Comparison of ENCODE assay signal across 8 mouse cellular contexts in the genomic region with DNA sequence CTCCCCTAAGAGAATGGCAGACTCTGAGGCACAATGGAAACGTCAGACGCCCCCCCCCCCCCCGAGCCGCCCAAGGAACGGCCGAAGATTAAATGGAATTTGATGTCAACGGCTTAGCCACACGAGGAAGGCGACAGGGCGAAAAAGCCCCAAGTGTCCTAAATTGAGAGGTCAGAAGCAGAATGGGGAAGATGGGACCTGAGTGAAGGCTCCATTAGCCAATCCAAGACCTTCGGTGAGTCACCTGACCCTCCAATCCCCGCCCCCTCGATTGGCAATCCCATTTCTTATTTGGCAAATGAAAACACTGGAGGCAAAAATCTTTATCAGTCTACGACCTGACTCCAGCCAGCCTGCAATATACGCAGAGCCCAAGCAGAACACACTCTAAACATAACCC. TPM values are rescaled to one million over a fixed set of nuclear protein-coding genes. Genes with fewer than 3 reads are reported as not detected.
DNase-seq lines count a peak whose midpoint lies in the region; ATAC-seq and TF ChIP-seq lines count a peak whose summit lies in the region.

No protein-coding gene starts in this region.

- no peaks in the 10 kb centered on the region for H3K27me3 ChIP-seq in kidney, adult 2 months (replicated peaks; ENCODE audit: control insufficient read depth, insufficient read depth, low read length)
- H3K27me3 ChIP-seq in forebrain, embryonic 14.5 days (replicated peaks; ENCODE audit: control insufficient read depth, insufficient read depth, low read length) = no peaks in the 10 kb centered on the region
- peaks cover 4% of the 10 kb centered on the region for H3K27me3 ChIP-seq in hindbrain, embryonic 14.5 days (ENCODE audit: control insufficient read depth, insufficient read depth, low read length)
- peaks cover 67% of the 10 kb centered on the region for H3K27me3 ChIP-seq in midbrain, embryonic 10.5 days (ENCODE audit: low read depth, poor library complexity, severe bottlenecking)

- H3K9me3 ChIP-seq in forebrain, embryonic 14.5 days (replicated peaks; ENCODE audit: control insufficient read depth, low read length) = no peaks in the 10 kb centered on the region
- H3K9me3 ChIP-seq in hindbrain, embryonic 14.5 days (ENCODE audit: control insufficient read depth, low read length) = no peaks in the 10 kb centered on the region
- 0 out of 2 replicates have a peak, but pooled peaks cover 4% of the 10 kb centered on the region for H3K9me3 ChIP-seq in midbrain, embryonic 10.5 days (replicated peaks)

- TF ChIP-seq CTCF in kidney, adult 2 months (conservative IDR thresholded peaks at IDR 0.05; ENCODE audit: insufficient read depth, insufficient read length, low read depth, low read length) = no peak
- no peak for TF ChIP-seq CTCF in brain, embryonic 14.5 days (IDR thresholded peaks at IDR 0.05; ENCODE audit: borderline replicate concordance, extremely low read depth, insufficient read depth, insufficient read length)

- no peak for ATAC-seq in forebrain, embryonic 14.5 days
- ATAC-seq in hindbrain, embryonic 14.5 days (ENCODE audit: low FRiP score) = 0 out of 2 replicates have a peak, but pooled peaks have one; percentile 45

- H3K4me1 ChIP-seq in kidney, adult 2 months (ENCODE audit: control insufficient read depth, insufficient read depth, low read length) = no peaks in the 10 kb centered on the region
- H3K4me1 ChIP-seq in forebrain, embryonic 14.5 days (ENCODE audit: control insufficient read depth, insufficient read depth, low read length) = peaks cover 15% of the 10 kb centered on the region
- peaks cover 41% of the 10 kb centered on the region for H3K4me1 ChIP-seq in hindbrain, embryonic 14.5 days (replicated peaks; ENCODE audit: control insufficient read depth, insufficient read depth, low read length)
- peaks cover 47% of the 10 kb centered on the region for H3K4me1 ChIP-seq in midbrain, embryonic 10.5 days

- peak; percentile 51 for DNase-seq in kidney, adult 2 months
- no peak for DNase-seq in kidney, adult 9 months
- peak; percentile 83 for DNase-seq in brain, embryonic 14.5 days (ENCODE audit: low read depth)
- peak; percentile 77 for DNase-seq in forebrain, embryonic 14.5 days (ENCODE audit: low spot score)
- DNase-seq in hindbrain, embryonic 14.5 days (ENCODE audit: low spot score) = peak; percentile 80
- peak; percentile 58 for DNase-seq in midbrain, embryonic 10.5 days (ENCODE audit: low spot score)
- DNase-seq in yolk sac, embryonic 10.5 days (ENCODE audit: low spot score) = peak; percentile 47
- DNase-seq in spleen, adult 12 weeks (ENCODE audit: low spot score) = no peak

- TF ChIP-seq POLR2A in kidney, adult 2 months (IDR thresholded peaks at IDR 0.05; ENCODE audit: low read depth, low read length) = no peak
- no peak for TF ChIP-seq POLR2A in brain, embryonic 14.5 days (IDR thresholded peaks at IDR 0.05; ENCODE audit: borderline replicate concordance, extremely low read depth, insufficient read depth, insufficient read length, poor library complexity, severe bottlenecking)

- peak overlapping the region; percentile 40 for H3K4me2 ChIP-seq in forebrain, embryonic 14.5 days (ENCODE audit: low read length)
- peak overlapping the region; percentile 50 for H3K4me2 ChIP-seq in hindbrain, embryonic 14.5 days (replicated peaks)

- no peaks in the 10 kb centered on the region for H3K36me3 ChIP-seq in kidney, adult 2 months (ENCODE audit: control insufficient read depth, insufficient read depth, low read length)
- no peaks in the 10 kb centered on the region for H3K36me3 ChIP-seq in forebrain, embryonic 14.5 days (ENCODE audit: control insufficient read depth, insufficient read depth, low read length)
- no peaks in the 10 kb centered on the region for H3K36me3 ChIP-seq in hindbrain, embryonic 14.5 days (replicated peaks; ENCODE audit: control insufficient read depth, insufficient read depth)
- H3K36me3 ChIP-seq in midbrain, embryonic 10.5 days = no peaks in the 10 kb centered on the region

- peak overlapping the region; percentile 26; the same call in 1 of the 2 replicates for H3K9ac ChIP-seq in forebrain, embryonic 14.5 days (ENCODE audit: low read length)
- peak overlapping the region; percentile 56 for H3K9ac ChIP-seq in hindbrain, embryonic 14.5 days

- H3K4me3 ChIP-seq in kidney, adult 2 months (ENCODE audit: insufficient read depth, low read depth, low read length) = no peak overlapping the region
- peak overlapping the region; percentile 16 for H3K4me3 ChIP-seq in forebrain, embryonic 14.5 days (ENCODE audit: low read depth, low read length)
- peak overlapping the region; percentile 26 for H3K4me3 ChIP-seq in hindbrain, embryonic 14.5 days (replicated peaks; ENCODE audit: low read length)
- H3K4me3 ChIP-seq in midbrain, embryonic 10.5 days = peak overlapping the region; percentile 39

- WGBS in kidney, adult 2 months = 40% methylated on average over 15 of the region's 15 CpGs
- WGBS in forebrain, embryonic 14.5 days = 16% methylated on average over 15 of the region's 15 CpGs
- WGBS in hindbrain, embryonic 14.5 days = 18% methylated on average over 15 of the region's 15 CpGs
- WGBS in midbrain, embryonic 10.5 days = 20% methylated on average over 15 of the region's 15 CpGs

- H3K27ac ChIP-seq in kidney, adult 2 months (ENCODE audit: insufficient read depth, low read depth, low read length) = no peak overlapping the region
- H3K27ac ChIP-seq in forebrain, embryonic 14.5 days (ENCODE audit: low read depth, low read length) = no peak overlapping the region
- peak overlapping the region; percentile 59 for H3K27ac ChIP-seq in hindbrain, embryonic 14.5 days
- H3K27ac ChIP-seq in midbrain, embryonic 10.5 days (replicated peaks) = peak overlapping the region; percentile 59

RNA-seq across cellular contexts. Expression of a gene that starts 9.5 kb away (rescaled TPM):
- polyA plus RNA-seq in kidney, adult 2 months (2012; rRNA removed) = 1.7 and 2.6 TPM in 2 replicates
- polyA plus RNA-seq in brain, embryonic 14.5 days (2012; rRNA removed) = 28.6 and 32.9 TPM in 2 replicates
- polyA plus RNA-seq in forebrain, embryonic 14.5 days (2014; fragmentation: Nextera tagmentation; extraction: Ambion mirVana) = 7.1 and 10.1 TPM in 2 replicates
- 17.7 and 22.8 TPM in 2 replicates for polyA plus RNA-seq in hindbrain, embryonic 14.5 days (2014; fragmentation: Nextera tagmentation; extraction: Ambion mirVana)
- polyA plus RNA-seq in midbrain, embryonic 10.5 days (2016; fragmentation: Nextera tagmentation; extraction: Ambion mirVana) = 1.2 and 1.3 TPM in 2 replicates

RNA-seq across cellular contexts. Expression of a gene that starts 26.7 kb away (rescaled TPM):
- polyA plus RNA-seq in kidney, adult 2 months (2012; rRNA removed) = 202 and 209 TPM in 2 replicates
- polyA plus RNA-seq in brain, embryonic 14.5 days (2012; rRNA removed) = 63.6 and 80.4 TPM in 2 replicates
- 11.4 and 12.5 TPM in 2 replicates for polyA plus RNA-seq in forebrain, embryonic 14.5 days (2014; fragmentation: Nextera tagmentation; extraction: Ambion mirVana)
- 21.0 and 26.4 TPM in 2 replicates for polyA plus RNA-seq in hindbrain, embryonic 14.5 days (2014; fragmentation: Nextera tagmentation; extraction: Ambion mirVana)
- 56.5 and 69.5 TPM in 2 replicates for polyA plus RNA-seq in midbrain, embryonic 10.5 days (2016; fragmentation: Nextera tagmentation; extraction: Ambion mirVana)

RNA-seq across cellular contexts. Expression of a gene that starts 50.0 kb away (rescaled TPM):
- 138 and 141 TPM in 2 replicates for polyA plus RNA-seq in kidney, adult 2 months (2012; rRNA removed)
- polyA plus RNA-seq in brain, embryonic 14.5 days (2012; rRNA removed) = 49.7 and 55.0 TPM in 2 replicates
- 35.4 and 37.8 TPM in 2 replicates for polyA plus RNA-seq in forebrain, embryonic 14.5 days (2014; fragmentation: Nextera tagmentation; extraction: Ambion mirVana)
- polyA plus RNA-seq in hindbrain, embryonic 14.5 days (2014; fragmentation: Nextera tagmentation; extraction: Ambion mirVana) = 31.2 and 39.0 TPM in 2 replicates
- 66.7 and 68.7 TPM in 2 replicates for polyA plus RNA-seq in midbrain, embryonic 10.5 days (2016; fragmentation: Nextera tagmentation; extraction: Ambion mirVana)

RNA-seq across cellular contexts. Expression of a gene that starts 50.9 kb away (rescaled TPM):
- 132 and 160 TPM in 2 replicates for polyA plus RNA-seq in kidney, adult 2 months (2012; rRNA removed)
- 57.0 and 82.5 TPM in 2 replicates for polyA plus RNA-seq in brain, embryonic 14.5 days (2012; rRNA removed)
- polyA plus RNA-seq in forebrain, embryonic 14.5 days (2014; fragmentation: Nextera tagmentation; extraction: Ambion mirVana) = 101 and 105 TPM in 2 replicates
- 107 and 114 TPM in 2 replicates for polyA plus RNA-seq in hindbrain, embryonic 14.5 days (2014; fragmentation: Nextera tagmentation; extraction: Ambion mirVana)
- 104 and 113 TPM in 2 replicates for polyA plus RNA-seq in midbrain, embryonic 10.5 days (2016; fragmentation: Nextera tagmentation; extraction: Ambion mirVana)

Comparison
In these comparisons a context has a peak if more than half of its experiments do, and no peak if none do; other contexts are left out.
1. DNase-seq: peak in kidney, adult 2 months (single experiment), brain, embryonic 14.5 days (single experiment), forebrain, embryonic 14.5 days (single experiment), hindbrain, embryonic 14.5 days (single experiment), midbrain, embryonic 10.5 days (single experiment) and yolk sac, embryonic 10.5 days (single experiment); none in kidney, adult 9 months (single experiment) and spleen, adult 12 weeks (single experiment).
2. H3K27ac ChIP-seq: peak in hindbrain, embryonic 14.5 days (single experiment) and midbrain, embryonic 10.5 days (single experiment); none in kidney, adult 2 months (single experiment) and forebrain, embryonic 14.5 days (single experiment).